Mouse (Mus musculus): ENCODE data around the gene Senp6. TPM values are rescaled to one million over a fixed set of nuclear protein-coding genes. Genes with fewer than 3 reads are reported as not detected.

Senp6 gene
- total RNA-seq, 1 experiment from 2014 or later = 158 TPM

GRCm38 (mm10) chr9:80165690-80166089, 99.0 kb downstream of the Senp6 start:
- no peak for ATAC-seq (replicated peaks; ENCODE audit: insufficient number of reproducible peaks, low FRiP score, low TSS enrichment, poor library complexity, severe bottlenecking)

- ATAC-seq (replicated peaks; ENCODE audit: insufficient number of reproducible peaks, low FRiP score, low TSS enrichment, poor library complexity, severe bottlenecking) = no peak
These were observed 99.7 kb downstream of the Senp6 start for GRCm38 (mm10) chr9:80166425-80166824.

GRCm38 (mm10) chr9:80167089-80167488, 100.4 kb downstream of the Senp6 start:
- no peak for ATAC-seq (replicated peaks; ENCODE audit: insufficient number of reproducible peaks, low FRiP score, low TSS enrichment, poor library complexity, severe bottlenecking)

- ATAC-seq (replicated peaks; ENCODE audit: insufficient number of reproducible peaks, low FRiP score, low TSS enrichment, poor library complexity, severe bottlenecking) = no peak
These were observed 102.8 kb downstream of the Senp6 start for GRCm38 (mm10) chr9:80169551-80169950.

GRCm38 (mm10) chr9:80171241-80171640, 104.5 kb downstream of the Senp6 start:
- no peak for ATAC-seq (replicated peaks; ENCODE audit: insufficient number of reproducible peaks, low FRiP score, low TSS enrichment, poor library complexity, severe bottlenecking)

GRCm38 (mm10) chr9:80172396-80173222, 105.9 kb downstream of the Senp6 start:
- no peak for ATAC-seq (replicated peaks; ENCODE audit: insufficient number of reproducible peaks, low FRiP score, low TSS enrichment, poor library complexity, severe bottlenecking)

- ATAC-seq (replicated peaks; ENCODE audit: insufficient number of reproducible peaks, low FRiP score, low TSS enrichment, poor library complexity, severe bottlenecking) = no peak
These were observed 106.9 kb downstream of the Senp6 start for GRCm38 (mm10) chr9:80173629-80174028.

GRCm38 (mm10) chr9:80176696-80177478, 110.2 kb downstream of the Senp6 start:
- ATAC-seq (replicated peaks; ENCODE audit: insufficient number of reproducible peaks, low FRiP score, low TSS enrichment, poor library complexity, severe bottlenecking) = no peak

- no peak for ATAC-seq (replicated peaks; ENCODE audit: insufficient number of reproducible peaks, low FRiP score, low TSS enrichment, poor library complexity, severe bottlenecking)
These were observed 112.0 kb downstream of the Senp6 start for GRCm38 (mm10) chr9:80178670-80179069.

GRCm38 (mm10) chr9:80179688-80180087, 113.0 kb downstream of the Senp6 start:
- no peak for ATAC-seq (replicated peaks; ENCODE audit: insufficient number of reproducible peaks, low FRiP score, low TSS enrichment, poor library complexity, severe bottlenecking)

GRCm38 (mm10) chr9:80180771-80181170, 114.1 kb downstream of the Senp6 start:
- no peak for ATAC-seq (replicated peaks; ENCODE audit: insufficient number of reproducible peaks, low FRiP score, low TSS enrichment, poor library complexity, severe bottlenecking)

GRCm38 (mm10) chr9:80181692-80182091, 115.0 kb downstream of the Senp6 start:
- ATAC-seq (replicated peaks; ENCODE audit: insufficient number of reproducible peaks, low FRiP score, low TSS enrichment, poor library complexity, severe bottlenecking) = no peak

- no peak for ATAC-seq (replicated peaks; ENCODE audit: insufficient number of reproducible peaks, low FRiP score, low TSS enrichment, poor library complexity, severe bottlenecking)
These were observed 117.4 kb downstream of the Senp6 start for GRCm38 (mm10) chr9:80184138-80184537.

GRCm38 (mm10) chr9:80185737-80186136, 119.0 kb downstream of the Senp6 start:
- no peak for ATAC-seq (replicated peaks; ENCODE audit: insufficient number of reproducible peaks, low FRiP score, low TSS enrichment, poor library complexity, severe bottlenecking)

GRCm38 (mm10) chr9:80186693-80187092, 120.0 kb downstream of the Senp6 start:
- ATAC-seq (replicated peaks; ENCODE audit: insufficient number of reproducible peaks, low FRiP score, low TSS enrichment, poor library complexity, severe bottlenecking) = no peak

- no peak for ATAC-seq (replicated peaks; ENCODE audit: insufficient number of reproducible peaks, low FRiP score, low TSS enrichment, poor library complexity, severe bottlenecking)
These were observed 121.7 kb downstream of the Senp6 start for GRCm38 (mm10) chr9:80188324-80188893.

- no peak for ATAC-seq (replicated peaks; ENCODE audit: insufficient number of reproducible peaks, low FRiP score, low TSS enrichment, poor library complexity, severe bottlenecking)
These were observed 124.5 kb downstream of the Senp6 start for GRCm38 (mm10) chr9:80191240-80191639.

GRCm38 (mm10) chr9:80192324-80192723, 125.6 kb downstream of the Senp6 start:
- no peak for ATAC-seq (replicated peaks; ENCODE audit: insufficient number of reproducible peaks, low FRiP score, low TSS enrichment, poor library complexity, severe bottlenecking)

GRCm38 (mm10) chr9:80194446-80194845, 127.7 kb downstream of the Senp6 start:
- ATAC-seq (replicated peaks; ENCODE audit: insufficient number of reproducible peaks, low FRiP score, low TSS enrichment, poor library complexity, severe bottlenecking) = no peak
